Mouse (Mus musculus): ENCODE measurements around the gene Cetn2. TPM values are rescaled to one million over a fixed set of nuclear protein-coding genes. Genes with fewer than 3 reads are reported as not detected.
A peak's percentile ranks its signal among the peaks of the same experiment; 100 is the strongest.

The Cetn2 gene
- 121 and 125 TPM in 2 replicates for polyA plus RNA-seq (2015; fragmentation: Nextera tagmentation; extraction: Ambion mirVana)

DNA sequence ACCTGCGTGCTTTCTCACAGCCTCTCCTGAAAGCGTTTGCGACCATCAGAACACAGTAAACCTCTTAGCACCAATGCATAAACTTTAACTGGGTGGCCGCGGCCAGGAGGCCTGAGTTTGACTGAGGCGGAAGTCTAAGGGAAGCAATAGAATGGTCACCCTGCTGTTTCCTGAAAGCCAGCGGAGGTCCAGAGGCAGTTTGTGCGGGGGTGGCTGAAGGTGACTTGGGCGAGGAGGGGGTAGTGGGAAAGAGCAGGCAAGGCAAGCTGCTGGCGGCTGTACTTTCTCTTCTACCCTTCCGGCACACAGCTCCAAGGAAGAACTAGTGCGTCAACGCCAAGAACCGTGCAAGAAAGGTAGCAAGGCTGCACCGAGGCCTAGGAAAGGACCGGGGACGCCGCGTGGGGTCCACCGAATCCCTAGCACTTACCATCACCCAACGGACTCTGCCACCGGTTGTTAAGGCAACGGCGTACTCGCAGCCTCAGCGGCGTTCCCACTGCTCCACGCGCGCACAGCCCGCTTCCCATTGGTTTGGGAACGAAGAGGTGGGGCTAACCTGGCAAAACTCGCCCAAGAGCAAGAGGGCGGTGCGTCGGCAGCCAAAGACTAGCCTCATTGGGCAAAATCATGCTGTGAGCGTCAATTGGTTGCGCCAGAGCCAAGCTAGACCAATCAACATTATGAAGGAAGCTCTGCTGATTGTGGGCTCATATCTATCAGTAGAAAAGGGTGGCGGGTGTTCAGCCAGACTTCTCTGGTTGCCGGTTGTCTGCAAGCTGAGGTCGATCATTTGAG is at the start of gene Cetn2, which contains the start of gene Nsdhl:
Gene Cetn2 (minus strand): TSS at position 528 of the 798 bp plus-strand sequence.
Gene Nsdhl (plus strand): TSS at position 674 of the 798 bp plus-strand sequence.
- ATAC-seq (replicated peaks; ENCODE audit: low FRiP score, low read depth), result peak; percentile 99
- WGBS, result 31% methylated on average over 41 of the region's 41 CpGs
- Histone ChIP-seq H3K4me3 (replicated peaks; ENCODE audit: low read depth, low read length) (peak within 1 kb of the TSS; percentile 44), H3K9ac (ENCODE audit: low read depth, low read length) (peak within 1 kb of the TSS; percentile 38; the same call in 1 of the 2 replicates), H3K4me2 (ENCODE audit: low read length) (peak within 1 kb of the TSS; percentile 63), H3K4me1 (replicated peaks; ENCODE audit: insufficient read depth, low read length) (no peaks in the 10 kb centered on the region), H3K36me3 (ENCODE audit: insufficient read depth, low read length) (no peaks in the 10 kb centered on the region), H3K27ac (peak within 1 kb of the TSS; percentile 75), H3K9me3 (replicated peaks; ENCODE audit: low read length) (no peaks in the 10 kb centered on the region), H3K27me3 (ENCODE audit: insufficient read depth, low read length) (no peaks in the 10 kb centered on the region)
- DNase-seq (ENCODE audit: low spot score), result peak; percentile 93
- no peak for TF ChIP-seq CTCF (IDR thresholded peaks at IDR 0.05; ENCODE audit: low read depth)

GRCm38 (mm10) chrX:72962743-72963142 is 44.5 kb upstream of the Cetn2 start:
- no peak overlapping the region for H3K9ac ChIP-seq (ENCODE audit: low read depth, low read length)
- no peak overlapping the region for H3K27ac ChIP-seq
- H3K4me3 ChIP-seq (replicated peaks; ENCODE audit: low read depth, low read length), result no peak overlapping the region
- H3K27me3 ChIP-seq (ENCODE audit: insufficient read depth, low read length), result no peaks in the 10 kb centered on the region
- ATAC-seq (replicated peaks; ENCODE audit: low FRiP score, low read depth) (no peak), DNase-seq (ENCODE audit: low spot score) (no peak)
- no peaks in the 10 kb centered on the region for H3K4me1 ChIP-seq (replicated peaks; ENCODE audit: insufficient read depth, low read length)
- WGBS, result 64% methylated on average over 3 of the region's 3 CpGs
- no peak overlapping the region for H3K4me2 ChIP-seq (ENCODE audit: low read length)
- no peak for TF ChIP-seq CTCF (IDR thresholded peaks at IDR 0.05; ENCODE audit: low read depth)
- no peaks in the 10 kb centered on the region for H3K36me3 ChIP-seq (ENCODE audit: insufficient read depth, low read length)
- H3K9me3 ChIP-seq (replicated peaks; ENCODE audit: low read length), result no peaks in the 10 kb centered on the region

GRCm38 (mm10) chrX:72961511-72961910 is 43.3 kb upstream of the Cetn2 start:
- H3K9ac ChIP-seq (ENCODE audit: low read depth, low read length), result no peak overlapping the region
- ATAC-seq (replicated peaks; ENCODE audit: low FRiP score, low read depth) (no peak), DNase-seq (ENCODE audit: low spot score) (no peak)
- H3K9me3 ChIP-seq (replicated peaks; ENCODE audit: low read length), result no peaks in the 10 kb centered on the region
- no peaks in the 10 kb centered on the region for H3K27me3 ChIP-seq (ENCODE audit: insufficient read depth, low read length)
- H3K27ac ChIP-seq, result no peak overlapping the region
- TF ChIP-seq CTCF (IDR thresholded peaks at IDR 0.05; ENCODE audit: low read depth), result no peak
- no peaks in the 10 kb centered on the region for H3K4me1 ChIP-seq (replicated peaks; ENCODE audit: insufficient read depth, low read length)
- H3K4me2 ChIP-seq (ENCODE audit: low read length), result no peak overlapping the region
- no peaks in the 10 kb centered on the region for H3K36me3 ChIP-seq (ENCODE audit: insufficient read depth, low read length)
- no peak overlapping the region for H3K4me3 ChIP-seq (replicated peaks; ENCODE audit: low read depth, low read length)
- WGBS, result 62% methylated on average over 3 of the region's 3 CpGs

GRCm38 (mm10) chrX:72960431-72960830 is 42.2 kb upstream of the Cetn2 start:
- Histone ChIP-seq H3K4me1 (replicated peaks; ENCODE audit: insufficient read depth, low read length) (no peaks in the 10 kb centered on the region), H3K4me3 (replicated peaks; ENCODE audit: low read depth, low read length) (no peak overlapping the region), H3K9ac (ENCODE audit: low read depth, low read length) (no peak overlapping the region), H3K36me3 (ENCODE audit: insufficient read depth, low read length) (no peaks in the 10 kb centered on the region), H3K27ac (no peak overlapping the region), H3K4me2 (ENCODE audit: low read length) (no peak overlapping the region), H3K9me3 (replicated peaks; ENCODE audit: low read length) (no peaks in the 10 kb centered on the region), H3K27me3 (ENCODE audit: insufficient read depth, low read length) (no peaks in the 10 kb centered on the region)
- DNase-seq (ENCODE audit: low spot score) (peak; percentile 2), ATAC-seq (replicated peaks; ENCODE audit: low FRiP score, low read depth) (no peak)
- peak; percentile 55 for TF ChIP-seq CTCF (IDR thresholded peaks at IDR 0.05; ENCODE audit: low read depth)
- 74% methylated on average over 4 of the region's 4 CpGs for WGBS

DNA sequence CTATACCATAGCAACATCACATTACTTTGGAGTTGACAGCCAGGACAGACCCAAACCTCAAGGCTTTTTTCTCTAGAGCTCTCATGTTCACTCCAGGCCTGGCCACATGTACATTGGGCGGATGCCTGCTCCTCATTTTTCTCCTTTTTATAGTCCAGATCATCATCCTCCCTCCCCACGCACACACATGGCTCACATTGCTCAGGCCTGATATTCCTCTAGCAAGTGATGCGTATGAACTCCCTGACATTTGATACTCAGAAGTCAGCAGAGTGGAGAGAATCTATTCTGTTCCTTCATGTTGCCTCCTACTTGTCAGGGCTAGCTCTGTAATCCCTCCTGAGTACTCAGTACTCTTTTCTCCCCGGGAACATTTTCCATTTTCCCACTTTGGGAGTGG is 38.3 kb upstream of the Cetn2 start:
- H3K4me2 ChIP-seq (ENCODE audit: low read length), result no peak overlapping the region
- no peaks in the 10 kb centered on the region for H3K27me3 ChIP-seq (ENCODE audit: insufficient read depth, low read length)
- 61% methylated on average over 4 of the region's 4 CpGs for WGBS
- no peaks in the 10 kb centered on the region for H3K36me3 ChIP-seq (ENCODE audit: insufficient read depth, low read length)
- H3K4me3 ChIP-seq (replicated peaks; ENCODE audit: low read depth, low read length), result no peak overlapping the region
- H3K4me1 ChIP-seq (replicated peaks; ENCODE audit: insufficient read depth, low read length), result no peaks in the 10 kb centered on the region
- no peak overlapping the region for H3K9ac ChIP-seq (ENCODE audit: low read depth, low read length)
- ATAC-seq (replicated peaks; ENCODE audit: low FRiP score, low read depth), result peak; percentile 46; the same call in 1 of the 2 replicates
- peak; percentile 49 for DNase-seq (ENCODE audit: low spot score)
- no peak for TF ChIP-seq CTCF (IDR thresholded peaks at IDR 0.05; ENCODE audit: low read depth)
- no peaks in the 10 kb centered on the region for H3K9me3 ChIP-seq (replicated peaks; ENCODE audit: low read length)
- H3K27ac ChIP-seq, result no peak overlapping the region

DNA sequence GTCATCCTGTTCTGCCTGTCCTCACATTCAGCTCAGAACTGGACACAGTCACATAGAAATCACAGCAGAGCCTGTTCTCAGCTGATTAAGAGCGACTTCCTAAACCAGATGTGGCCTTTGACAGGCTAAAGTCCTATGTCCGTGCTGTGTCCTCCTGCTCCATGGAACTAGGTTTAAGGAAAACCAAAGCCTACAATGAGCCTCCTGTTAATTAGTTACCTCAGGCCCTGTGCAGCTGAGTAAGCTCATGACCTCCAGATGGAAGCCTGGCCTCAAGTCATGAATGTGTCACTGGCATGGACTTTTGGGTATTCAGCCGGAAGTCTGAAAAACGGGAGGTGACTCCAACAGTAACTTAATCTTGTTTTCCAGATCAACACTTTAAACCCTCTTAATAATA is 35.3 kb upstream of the Cetn2 start:
- Histone ChIP-seq H3K27me3 (ENCODE audit: insufficient read depth, low read length) (no peaks in the 10 kb centered on the region), H3K4me3 (replicated peaks; ENCODE audit: low read depth, low read length) (no peak overlapping the region), H3K27ac (no peak overlapping the region), H3K36me3 (ENCODE audit: insufficient read depth, low read length) (no peaks in the 10 kb centered on the region), H3K4me2 (ENCODE audit: low read length) (no peak overlapping the region), H3K9ac (ENCODE audit: low read depth, low read length) (no peak overlapping the region), H3K9me3 (replicated peaks; ENCODE audit: low read length) (no peaks in the 10 kb centered on the region), H3K4me1 (replicated peaks; ENCODE audit: insufficient read depth, low read length) (no peaks in the 10 kb centered on the region)
- ATAC-seq (replicated peaks; ENCODE audit: low FRiP score, low read depth) (peak; percentile 71), DNase-seq (ENCODE audit: low spot score) (peak; percentile 1)
- 63% methylated on average over 4 of the region's 4 CpGs for WGBS
- no peak for TF ChIP-seq CTCF (IDR thresholded peaks at IDR 0.05; ENCODE audit: low read depth)

Data from kidney, postnatal 0 days (tissue).